Mouse (Mus musculus): ENCODE data around the gene Atg4d.

- TF ChIP-seq CTCF (IDR thresholded peaks at IDR 0.05; ENCODE audit: low read depth, low read length): no peak
- no peak for TF ChIP-seq POLR2A (IDR thresholded peaks at IDR 0.05; ENCODE audit: extremely low read depth, insufficient read depth, low read length)
Observed at GRCm38 (mm10) chr9:21224576-21225414, 40.3 kb upstream of the Atg4d start.
